Mouse (Mus musculus): ENCODE measurements around the gene Asb3. TPM values are rescaled to one million over a fixed set of nuclear protein-coding genes. Genes with fewer than 3 reads are reported as not detected.

The Asb3 gene
- 34.2 and 34.7 TPM in 2 replicates for polyA plus RNA-seq (2016; fragmentation: Nextera tagmentation; extraction: Ambion mirVana)

DNA sequence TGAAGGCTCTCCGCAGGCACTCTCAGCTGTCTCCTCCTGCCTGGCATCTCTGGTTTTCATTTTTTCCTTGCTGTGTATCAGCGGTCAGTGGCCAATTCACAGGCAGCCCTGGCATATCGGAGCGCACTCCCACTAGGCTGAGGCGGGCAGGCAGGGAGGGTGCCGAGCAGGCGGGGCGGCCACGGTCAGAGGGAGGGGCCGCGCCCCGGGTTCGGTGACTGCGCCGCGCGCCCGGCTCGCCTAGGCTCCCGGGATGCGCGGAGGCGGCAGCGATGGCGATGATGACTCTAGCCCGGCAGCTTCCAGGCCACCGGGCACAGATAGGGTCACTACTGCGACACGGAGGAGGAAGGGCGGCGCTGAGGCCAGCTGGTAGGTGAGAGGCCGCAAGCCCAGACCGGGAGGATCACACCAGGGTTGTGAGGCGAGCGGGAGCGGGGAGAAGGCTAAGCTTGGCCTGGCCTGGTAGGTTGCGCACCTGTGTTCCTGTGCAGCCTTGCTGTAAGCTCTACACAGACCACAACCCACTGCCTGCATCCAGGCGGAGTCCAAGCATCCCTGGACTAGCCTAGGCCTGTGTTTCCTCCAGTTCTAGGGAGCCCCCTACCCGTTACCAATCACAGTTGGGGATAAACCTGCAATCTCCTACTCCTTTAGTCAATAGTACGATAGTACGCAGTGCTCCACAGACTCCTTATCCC, at the start of gene Asb3, which contains the start of gene Gpr75:
Gene Asb3, plus strand, starts transcription at position 246 of the 701 bp plus-strand sequence.
Gene Gpr75, plus strand, starts transcription at position 188 of the 701 bp plus-strand sequence.
- H3K4me2 ChIP-seq: peak within 1 kb of the TSS; percentile 86
- WGBS: 3% methylated on average over 40 of the region's 41 CpGs
- peak within 1 kb of the TSS; percentile 54 for H3K4me3 ChIP-seq (replicated peaks)
- peaks cover 4% of the 10 kb centered on the region; the same call in 1 of the 2 replicates for H3K4me1 ChIP-seq
- H3K9ac ChIP-seq: peak within 1 kb of the TSS; percentile 65
- 0 out of 2 replicates have a peak within 1 kb of the TSS, but pooled peaks have one; percentile 16 for H3K27ac ChIP-seq
- no peaks in the 10 kb centered on the region for H3K36me3 ChIP-seq (replicated peaks)
- peak; percentile 94 for ATAC-seq (ENCODE audit: low FRiP score)
- no peaks in the 10 kb centered on the region for H3K9me3 ChIP-seq
- no peaks in the 10 kb centered on the region for H3K27me3 ChIP-seq

GRCm38 (mm10) chr11:30838793-30839192, 46.4 kb upstream of the Asb3 start:
- H3K9me3 ChIP-seq: no peaks in the 10 kb centered on the region
- H3K4me3 ChIP-seq (replicated peaks): no peak overlapping the region
- H3K36me3 ChIP-seq (replicated peaks): peaks cover 55% of the 10 kb centered on the region
- H3K4me1 ChIP-seq: no peaks in the 10 kb centered on the region
- 97% methylated on average over 2 of the region's 2 CpGs for WGBS
- ATAC-seq (ENCODE audit: low FRiP score): no peak
- H3K4me2 ChIP-seq: no peak overlapping the region
- no peak overlapping the region for H3K9ac ChIP-seq
- no peaks in the 10 kb centered on the region for H3K27me3 ChIP-seq
- no peak overlapping the region for H3K27ac ChIP-seq

DNA sequence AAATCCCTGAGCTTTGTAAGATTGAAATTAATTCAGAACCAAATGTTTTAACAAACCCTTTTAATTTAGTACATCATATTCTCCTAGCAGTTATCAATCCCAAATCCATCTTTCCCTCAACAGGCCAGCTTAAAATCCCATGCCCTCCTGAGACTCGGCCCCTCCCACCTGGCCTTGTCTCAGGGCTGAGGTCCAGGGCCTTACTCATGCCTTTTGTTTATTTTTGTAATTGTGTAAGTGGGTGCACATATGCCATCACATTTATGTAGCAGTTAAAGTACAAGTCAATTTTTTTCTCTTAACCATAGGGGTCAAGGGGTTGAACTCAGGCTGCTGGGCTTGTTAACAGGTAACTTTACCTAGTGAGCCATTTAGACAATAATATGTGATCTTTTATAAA, 40.9 kb upstream of the Asb3 start:
- no peak overlapping the region for H3K4me3 ChIP-seq (replicated peaks)
- ATAC-seq (ENCODE audit: low FRiP score): no peak
- H3K27ac ChIP-seq: no peak overlapping the region
- no peaks in the 10 kb centered on the region for H3K27me3 ChIP-seq
- no peak overlapping the region for H3K4me2 ChIP-seq
- peaks cover 47% of the 10 kb centered on the region for H3K36me3 ChIP-seq (replicated peaks)
- WGBS: 100% methylated on average over 1 of the region's 1 CpGs
- no peaks in the 10 kb centered on the region for H3K9me3 ChIP-seq
- H3K4me1 ChIP-seq: no peaks in the 10 kb centered on the region
- H3K9ac ChIP-seq: no peak overlapping the region

DNA sequence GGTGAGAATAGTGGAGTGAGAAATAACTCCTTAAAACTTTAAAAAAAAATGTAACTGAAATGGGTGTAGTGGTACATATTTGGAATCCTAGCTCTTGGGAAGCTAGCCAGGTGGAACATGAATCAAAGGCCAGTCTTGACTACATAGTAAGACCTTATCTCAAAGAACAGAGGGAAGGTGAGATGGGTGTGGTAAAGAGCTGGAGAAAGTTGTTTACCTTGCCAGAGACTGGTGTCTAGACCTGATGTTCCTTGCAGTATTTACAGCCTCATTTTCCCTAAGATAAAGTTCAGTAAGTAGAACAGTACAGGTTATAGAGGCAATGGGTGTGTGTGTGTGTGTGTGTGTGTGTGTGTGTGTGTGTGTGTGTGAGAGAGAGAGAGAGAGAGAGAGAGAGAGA, 12.8 kb upstream of the Asb3 start:
- Histone ChIP-seq H3K9me3 (no peaks in the 10 kb centered on the region), H3K27ac (no peak overlapping the region), H3K4me1 (no peaks in the 10 kb centered on the region), H3K9ac (no peak overlapping the region), H3K4me3 (replicated peaks) (no peak overlapping the region), H3K4me2 (no peak overlapping the region), H3K27me3 (no peaks in the 10 kb centered on the region), H3K36me3 (replicated peaks) (peaks cover 36% of the 10 kb centered on the region)
- no peak for ATAC-seq (ENCODE audit: low FRiP score)

DNA sequence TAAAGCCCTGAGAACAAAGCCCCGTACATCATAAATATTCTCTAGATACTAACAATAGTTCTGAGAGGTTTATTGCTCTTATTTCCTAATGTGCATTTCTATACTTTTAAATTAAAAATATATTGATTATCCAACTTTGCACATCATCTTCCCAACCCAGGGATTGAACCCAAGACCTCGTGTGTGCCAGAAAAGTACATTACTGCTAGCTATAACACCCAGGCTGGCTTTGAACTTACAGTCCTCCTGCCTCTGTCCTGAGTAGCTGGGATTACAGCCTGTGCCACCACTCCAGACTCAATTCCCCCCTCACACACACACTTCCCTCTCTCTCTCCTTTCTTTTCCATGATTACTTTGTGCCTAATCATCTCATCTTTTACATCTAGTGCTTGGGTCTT, 2.9 kb downstream of the Asb3 start:
- 85% methylated on average over 2 of the region's 2 CpGs for WGBS
- H3K4me1 ChIP-seq: peaks cover 4% of the 10 kb centered on the region; the same call in 1 of the 2 replicates
- H3K9ac ChIP-seq: no peak overlapping the region
- H3K27me3 ChIP-seq: no peaks in the 10 kb centered on the region
- no peaks in the 10 kb centered on the region for H3K9me3 ChIP-seq
- H3K4me3 ChIP-seq (replicated peaks): no peak overlapping the region
- H3K4me2 ChIP-seq: no peak overlapping the region
- H3K36me3 ChIP-seq (replicated peaks): no peaks in the 10 kb centered on the region
- H3K27ac ChIP-seq: no peak overlapping the region
- ATAC-seq (ENCODE audit: low FRiP score): no peak

DNA sequence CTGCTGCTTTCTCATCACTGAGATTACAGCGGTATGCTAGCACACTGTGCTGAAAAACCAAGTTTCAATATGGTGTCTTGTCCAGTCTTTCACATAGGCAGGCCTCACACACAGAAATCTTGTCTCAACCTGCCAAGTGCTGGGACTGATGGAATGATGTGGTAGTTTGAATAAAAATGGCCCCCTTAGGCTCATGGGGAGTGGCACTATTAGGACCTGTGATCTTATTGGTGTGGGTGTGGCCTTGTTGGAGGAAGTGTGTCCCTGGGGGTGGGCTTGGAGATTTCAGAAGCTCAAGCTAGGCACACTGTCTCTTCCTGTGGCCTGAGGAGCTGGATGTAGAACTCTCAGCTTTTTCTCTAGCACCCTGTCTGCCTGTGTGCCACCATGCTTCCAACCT, 11.0 kb downstream of the Asb3 start:
- no peaks in the 10 kb centered on the region for H3K4me1 ChIP-seq
- no peaks in the 10 kb centered on the region for H3K27me3 ChIP-seq
- no peak overlapping the region for H3K27ac ChIP-seq
- ATAC-seq (ENCODE audit: low FRiP score): no peak
- no peak overlapping the region for H3K4me3 ChIP-seq (replicated peaks)
- H3K4me2 ChIP-seq: no peak overlapping the region
- no peak overlapping the region for H3K9ac ChIP-seq
- no peaks in the 10 kb centered on the region for H3K36me3 ChIP-seq (replicated peaks)
- 89% methylated on average over 1 of the region's 1 CpGs for WGBS
- H3K9me3 ChIP-seq: no peaks in the 10 kb centered on the region

DNA sequence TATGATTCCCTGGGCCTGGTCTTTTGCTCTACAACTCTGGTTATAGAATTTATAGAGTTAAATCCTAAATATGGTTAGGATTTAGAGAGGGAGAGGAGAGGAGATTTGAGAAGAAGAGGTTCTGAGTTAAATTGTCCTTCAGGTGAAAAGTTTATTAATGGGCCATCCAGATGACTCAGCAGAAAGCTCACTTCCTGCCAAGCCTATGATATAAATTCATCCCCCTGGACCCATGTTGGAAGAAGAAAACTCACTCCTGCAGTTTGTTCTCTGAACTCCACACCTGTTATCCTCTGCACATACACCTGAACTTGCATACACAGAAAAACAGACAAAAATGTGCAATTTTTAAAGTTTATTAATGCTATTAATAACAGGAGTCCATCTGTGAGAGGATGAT, 14.1 kb downstream of the Asb3 start:
- ATAC-seq (ENCODE audit: low FRiP score): no peak
- Histone ChIP-seq H3K27ac (no peak overlapping the region), H3K4me3 (replicated peaks) (no peak overlapping the region), H3K27me3 (no peaks in the 10 kb centered on the region), H3K9ac (no peak overlapping the region), H3K36me3 (replicated peaks) (no peaks in the 10 kb centered on the region), H3K4me1 (no peaks in the 10 kb centered on the region), H3K4me2 (no peak overlapping the region), H3K9me3 (no peaks in the 10 kb centered on the region)

DNA sequence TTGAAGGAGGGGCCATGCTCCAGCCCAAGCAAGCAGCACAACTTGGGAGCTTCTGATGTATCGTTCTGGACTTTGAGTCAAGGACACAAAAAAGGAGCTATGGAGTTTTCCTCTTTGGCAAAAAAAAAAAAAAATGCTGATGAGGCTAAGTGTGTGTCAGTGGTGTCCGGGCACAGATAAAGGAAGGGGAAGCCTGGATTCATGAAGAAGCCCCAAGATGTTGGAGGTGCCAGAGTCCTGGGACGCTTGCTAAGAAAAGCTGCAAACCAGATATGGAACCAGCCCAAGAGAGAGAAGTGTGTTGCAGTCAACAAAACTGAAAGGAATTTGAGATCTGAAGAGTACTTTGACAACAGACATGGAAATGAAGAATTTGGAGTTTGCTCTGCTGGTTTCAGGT, 27.1 kb downstream of the Asb3 start:
- WGBS: 94% methylated on average over 3 of the region's 3 CpGs
- Histone ChIP-seq H3K4me3 (replicated peaks) (no peak overlapping the region), H3K36me3 (replicated peaks) (no peaks in the 10 kb centered on the region), H3K27me3 (no peaks in the 10 kb centered on the region), H3K9me3 (no peaks in the 10 kb centered on the region), H3K4me1 (no peaks in the 10 kb centered on the region), H3K27ac (no peak overlapping the region), H3K9ac (no peak overlapping the region), H3K4me2 (no peak overlapping the region)
- no peak for ATAC-seq (ENCODE audit: low FRiP score)

DNA sequence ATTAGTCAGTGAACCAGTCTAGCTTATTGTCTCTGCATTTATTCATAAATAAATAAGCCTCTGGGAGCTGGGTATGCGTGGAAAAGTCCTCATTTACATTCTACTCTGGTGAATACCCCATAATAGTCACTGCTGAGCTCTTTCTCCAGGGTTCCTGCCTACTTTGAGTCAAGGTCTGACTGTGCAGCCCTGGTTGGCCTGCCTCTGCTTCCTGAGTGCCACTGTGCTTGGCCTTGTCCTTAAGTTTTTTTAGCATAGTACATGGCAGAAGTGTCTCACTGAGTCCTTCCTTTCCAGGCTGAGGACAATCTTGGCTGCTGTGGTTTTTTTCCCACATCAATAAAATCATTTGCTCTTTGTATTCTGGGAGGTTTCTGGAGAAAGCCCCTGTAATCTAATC, 35.4 kb downstream of the Asb3 start:
- no peak overlapping the region for H3K27ac ChIP-seq
- no peaks in the 10 kb centered on the region for H3K4me1 ChIP-seq
- no peak overlapping the region for H3K9ac ChIP-seq
- no peak overlapping the region for H3K4me3 ChIP-seq (replicated peaks)
- H3K36me3 ChIP-seq (replicated peaks): peaks cover 5% of the 10 kb centered on the region
- ATAC-seq (ENCODE audit: low FRiP score): no peak
- WGBS: 76% methylated on average over 1 of the region's 1 CpGs
- no peaks in the 10 kb centered on the region for H3K27me3 ChIP-seq
- no peak overlapping the region for H3K4me2 ChIP-seq
- H3K9me3 ChIP-seq: no peaks in the 10 kb centered on the region

DNA sequence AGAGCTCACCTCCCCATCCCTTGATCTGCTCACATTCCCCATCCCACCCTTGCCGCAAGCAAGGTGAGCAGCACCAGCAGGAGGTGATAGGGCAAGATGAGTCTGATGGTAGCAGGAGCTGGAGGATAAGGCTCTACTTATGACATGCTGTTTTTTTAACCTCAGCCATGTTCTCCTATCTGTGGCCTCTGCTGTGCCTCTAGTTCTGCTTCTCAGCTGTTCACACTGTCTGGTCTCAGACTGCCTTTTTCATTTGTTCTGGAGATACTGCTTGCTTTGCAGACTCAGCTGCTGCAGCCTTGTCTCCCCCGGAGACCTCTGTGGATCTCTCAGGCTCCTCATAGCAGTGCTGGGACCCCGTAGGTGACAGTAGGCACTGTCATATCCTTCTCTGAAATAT, 38.1 kb downstream of the Asb3 start:
- Histone ChIP-seq H3K27ac (no peak overlapping the region), H3K4me3 (replicated peaks) (no peak overlapping the region), H3K9me3 (no peaks in the 10 kb centered on the region), H3K4me1 (no peaks in the 10 kb centered on the region), H3K9ac (no peak overlapping the region), H3K27me3 (no peaks in the 10 kb centered on the region), H3K4me2 (no peak overlapping the region), H3K36me3 (replicated peaks) (peaks cover 20% of the 10 kb centered on the region)
- 95% methylated on average over 3 of the region's 3 CpGs for WGBS
- no peak for ATAC-seq (ENCODE audit: low FRiP score)

DNA sequence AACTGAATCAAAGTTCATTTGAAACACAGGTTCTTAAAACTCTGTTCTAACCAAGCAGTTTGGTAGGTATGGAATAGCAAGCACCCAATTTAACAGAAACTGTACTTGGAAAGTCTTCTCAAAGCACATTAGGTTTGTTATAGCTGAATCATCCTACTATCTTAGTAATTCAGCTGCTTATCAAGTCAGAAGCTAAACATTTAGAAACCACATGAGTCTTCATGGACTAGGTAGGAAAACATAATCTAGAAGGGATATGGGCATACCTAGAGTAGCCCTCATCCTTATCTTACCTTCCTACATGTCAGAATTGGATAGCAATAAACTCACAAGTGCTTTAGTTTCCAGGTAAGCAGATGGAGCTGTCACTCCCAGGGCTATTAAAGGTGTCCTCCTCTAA, 42.9 kb downstream of the Asb3 start:
- H3K27ac ChIP-seq: no peak overlapping the region
- peaks cover 29% of the 10 kb centered on the region for H3K36me3 ChIP-seq (replicated peaks)
- H3K9ac ChIP-seq: no peak overlapping the region
- H3K27me3 ChIP-seq: no peaks in the 10 kb centered on the region
- no peak overlapping the region for H3K4me2 ChIP-seq
- H3K4me1 ChIP-seq: no peaks in the 10 kb centered on the region
- ATAC-seq (ENCODE audit: low FRiP score): no peak
- no peaks in the 10 kb centered on the region for H3K9me3 ChIP-seq
- no peak overlapping the region for H3K4me3 ChIP-seq (replicated peaks)

DNA sequence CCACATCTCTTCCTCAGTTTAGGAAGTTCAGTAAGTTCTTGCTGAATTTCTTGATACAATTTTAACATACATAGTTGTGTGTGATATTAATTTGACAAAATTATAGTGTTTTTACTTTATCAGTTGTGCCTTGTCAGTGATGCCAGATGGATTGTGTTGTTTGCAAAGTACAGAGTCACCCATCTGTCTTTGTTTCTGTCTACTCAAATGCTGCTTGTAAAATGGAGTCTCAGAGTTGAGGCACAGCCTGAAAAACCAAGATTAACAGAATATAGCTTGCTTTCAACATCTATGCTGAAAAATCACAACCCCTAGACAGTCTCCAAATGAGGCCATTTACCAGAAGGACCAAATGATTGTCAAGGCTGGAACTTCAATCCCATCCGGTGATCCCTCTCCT, 43.3 kb downstream of the Asb3 start:
- 100% methylated on average over 1 of the region's 1 CpGs for WGBS
- no peak for ATAC-seq (ENCODE audit: low FRiP score)

DNA sequence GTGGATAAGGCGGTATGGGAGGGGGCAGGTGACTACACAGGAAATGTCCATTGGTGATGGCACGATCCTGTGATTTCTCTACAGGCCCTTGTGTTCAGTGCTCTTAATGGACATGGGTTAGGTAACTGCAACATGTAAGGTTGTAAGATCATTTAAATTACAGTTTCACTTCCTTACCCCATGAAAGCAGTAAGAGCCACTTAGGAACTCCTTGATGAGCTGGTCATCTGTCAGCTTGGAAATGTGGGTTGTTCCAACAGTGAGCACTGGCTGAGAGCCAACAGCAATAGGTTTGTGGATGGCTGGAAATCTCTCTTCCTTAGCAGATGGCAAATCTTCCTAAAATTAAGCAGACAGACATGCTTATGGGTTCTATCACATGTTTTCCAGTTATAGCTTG, 58.3 kb downstream of the Asb3 start:
- ATAC-seq (ENCODE audit: low FRiP score): no peak
- peaks cover 61% of the 10 kb centered on the region for H3K36me3 ChIP-seq (replicated peaks)
- 97% methylated on average over 2 of the region's 2 CpGs for WGBS

More for the DNA sequence above, 43.3 kb downstream of the Asb3 start:
- no peaks in the 10 kb centered on the region for H3K27me3 ChIP-seq
- peaks cover 29% of the 10 kb centered on the region for H3K36me3 ChIP-seq (replicated peaks)
- no peak overlapping the region for H3K4me3 ChIP-seq (replicated peaks)
- no peak overlapping the region for H3K4me2 ChIP-seq
- H3K27ac ChIP-seq: no peak overlapping the region
- H3K9ac ChIP-seq: no peak overlapping the region
- no peaks in the 10 kb centered on the region for H3K4me1 ChIP-seq
- H3K9me3 ChIP-seq: no peaks in the 10 kb centered on the region

More for the DNA sequence above, 58.3 kb downstream of the Asb3 start:
- no peak overlapping the region for H3K27ac ChIP-seq
- H3K4me3 ChIP-seq (replicated peaks): no peak overlapping the region
- no peaks in the 10 kb centered on the region for H3K4me1 ChIP-seq
- H3K4me2 ChIP-seq: no peak overlapping the region
- no peaks in the 10 kb centered on the region for H3K27me3 ChIP-seq
- H3K9ac ChIP-seq: no peak overlapping the region
- no peaks in the 10 kb centered on the region for H3K9me3 ChIP-seq

Measured in forebrain, embryonic 12.5 days (tissue).